26 mouse cellular contexts compared by ENCODE assay signal in genomic region chr17:48457971-48458653, GRCm38 (mm10). TPM values are rescaled to one million over a fixed set of nuclear protein-coding genes. Genes with fewer than 3 reads are reported as not detected.
DNase-seq lines count a peak whose midpoint lies in the region; ATAC-seq and TF ChIP-seq lines count a peak whose summit lies in the region.
"Had no signal": no experiment of that assay in that cellular context is flagged by ENCODE, and none has a peak within 500 bp of the region (broad histone marks: within the 10 kb centered on the region; RNA-seq: fewer than 3 reads in every experiment).

No protein-coding gene starts in this region.

- H3K27ac ChIP-seq in MEL (ENCODE audit: control insufficient read depth, low read depth, low read length) = peak overlapping the region; percentile 84
- H3K27ac ChIP-seq in intestine, embryonic 16.5 days (ENCODE audit: low read length) = peak overlapping the region; percentile 85
- H3K27ac ChIP-seq: embryonic facial prominence, embryonic 15.5 days; hindbrain, embryonic 12.5 days; layer of hippocampus, adult 2 months; lung, embryonic 15.5 days; neural tube, embryonic 15.5 days had no signal

- H3K9me3 ChIP-seq in MEL (replicated peaks; ENCODE audit: insufficient read depth, low read length) = no peaks in the 10 kb centered on the region
- H3K9me3 ChIP-seq in intestine, embryonic 16.5 days (ENCODE audit: control insufficient read depth, low read length) = no peaks in the 10 kb centered on the region
- H3K9me3 ChIP-seq: embryonic facial prominence, embryonic 15.5 days; hindbrain, embryonic 12.5 days; lung, embryonic 15.5 days; neural tube, embryonic 15.5 days had no signal

- H3K27me3 ChIP-seq in MEL (ENCODE audit: control insufficient read depth in 1 of 2, insufficient read depth in 2 of 2, low read length in 2 of 2) = no peaks in the 10 kb centered on the region
- H3K27me3 ChIP-seq in intestine, embryonic 16.5 days (replicated peaks; ENCODE audit: control insufficient read depth, insufficient read depth, low read length) = no peaks in the 10 kb centered on the region
- H3K27me3 ChIP-seq in splenic B cell, adult 2 months (ENCODE audit: control insufficient read depth, insufficient read depth, low read length, poor library complexity, severe bottlenecking) = no peaks in the 10 kb centered on the region
- H3K27me3 ChIP-seq: embryonic facial prominence, embryonic 15.5 days; hindbrain, embryonic 12.5 days; lung, embryonic 15.5 days; neural tube, embryonic 15.5 days had no signal

- WGBS in intestine, embryonic 16.5 days = 44% methylated on average over 13 of the region's 13 CpGs

- H3K79me2 ChIP-seq in MEL (ENCODE audit: control insufficient read depth, insufficient read depth, low read length, poor library complexity) = no peaks in the 10 kb centered on the region; the same call in none of the 2 replicates

- H3K4me1 ChIP-seq in MEL (ENCODE audit: control insufficient read depth in 1 of 2, insufficient read depth in 2 of 2, low read length in 2 of 2) = peaks cover 2 to 26% of the 10 kb centered on the region in 2 experiments; a peak in 3 of 4 replicates
- peaks cover 7% of the 10 kb centered on the region for H3K4me1 ChIP-seq in intestine, embryonic 16.5 days (ENCODE audit: control insufficient read depth, insufficient read depth, low read length)
- H3K4me1 ChIP-seq: embryonic facial prominence, embryonic 15.5 days; hindbrain, embryonic 12.5 days; neural tube, embryonic 15.5 days had no signal

- H3K4me3 ChIP-seq in MEL (ENCODE audit: control insufficient read depth in 1 of 2, insufficient read depth in 1 of 2, low read depth in 2 of 2, low read length in 2 of 2) = peak overlapping the region; percentile 64 to 65
- peak overlapping the region; percentile 54 for H3K4me3 ChIP-seq in intestine, embryonic 16.5 days (ENCODE audit: low read length)
- H3K4me3 ChIP-seq: embryonic facial prominence, embryonic 15.5 days; hindbrain, embryonic 12.5 days; layer of hippocampus, adult 2 months; lung, embryonic 15.5 days; neural tube, embryonic 15.5 days had no signal

- DNase-seq in B cell, adult 2 months = peak; percentile 42 to 43
- DNase-seq in MEL (ENCODE audit: low read depth, low spot score) = peak; percentile 94
- DNase-seq in splenic B cell, adult 2 months (ENCODE audit: low read depth, low spot score) = peak; percentile 65
- DNase-seq in cerebellum, adult 18-20 months = no peak
- DNase-seq in thymus, adult 18-20 months = no peak
- DNase-seq in embryo, embryonic 10 days (ENCODE audit: low spot score) = no peak
- DNase-seq: adrenal gland, postnatal 14 days; cerebellum, postnatal 14 days; forebrain, postnatal 0 days; heart, postnatal 10 days; kidney, adult 11 months; kidney, postnatal 10 days; layer of hippocampus, postnatal 36 days; midbrain, embryonic 14.5 days; right cerebral cortex, postnatal 14 days had no signal

- peaks cover 0 to 17% of the 10 kb centered on the region in 2 experiments; a peak in 2 of 4 replicates for H3K36me3 ChIP-seq in MEL (ENCODE audit: control insufficient read depth in 1 of 2, insufficient read depth in 2 of 2, low read length in 2 of 2)
- 0 out of 2 replicates have a peak, but pooled peaks cover 4% of the 10 kb centered on the region for H3K36me3 ChIP-seq in intestine, embryonic 16.5 days (ENCODE audit: control insufficient read depth, insufficient read depth, low read length)
- H3K36me3 ChIP-seq in splenic B cell, adult 2 months (ENCODE audit: control insufficient read depth, insufficient read depth, low read length, poor library complexity, severe bottlenecking) = no peaks in the 10 kb centered on the region
- H3K36me3 ChIP-seq: embryonic facial prominence, embryonic 15.5 days; hindbrain, embryonic 12.5 days; lung, embryonic 15.5 days; neural tube, embryonic 15.5 days had no signal

- peak in 1 of 2 experiments; percentile 28; a peak in 1 of 4 replicates for TF ChIP-seq EP300 in MEL (IDR thresholded peaks at IDR 0.05; ENCODE audit: low read depth in 1 of 2, low read length in 2 of 2)

- peak in 1 of 2 experiments; percentile 76; a peak in 1 of 4 replicates for TF ChIP-seq POLR2A in MEL (IDR thresholded peaks at IDR 0.05; ENCODE audit: control insufficient read depth in 1 of 2, insufficient read depth in 1 of 2, low read depth in 1 of 2, low read length in 2 of 2, poor library complexity in 1 of 2)

- peak overlapping the region; percentile 76 for H3K9ac ChIP-seq in MEL (ENCODE audit: control insufficient read depth, low read depth, low read length, poor library complexity, severe bottlenecking)
- H3K9ac ChIP-seq in intestine, embryonic 16.5 days (ENCODE audit: low read depth, low read length) = peak overlapping the region; percentile 39; the same call in 1 of the 2 replicates
- H3K9ac ChIP-seq: embryonic facial prominence, embryonic 15.5 days; forebrain, postnatal 0 days; hindbrain, embryonic 12.5 days; lung, embryonic 15.5 days; neural tube, embryonic 15.5 days had no signal

- peak overlapping the region; percentile 44 for H3K4me2 ChIP-seq in intestine, embryonic 16.5 days (ENCODE audit: low read depth, low read length)
- H3K4me2 ChIP-seq: embryonic facial prominence, embryonic 15.5 days; heart, embryonic 11.5 days; hindbrain, embryonic 12.5 days; lung, embryonic 15.5 days; neural tube, embryonic 15.5 days had no signal

- peak; percentile 79 for ATAC-seq in intestine, embryonic 16.5 days
- ATAC-seq: activated CD4-positive, CD25-positive, alpha-beta regulatory T cell, adult 4 months; forebrain, postnatal 0 days had no signal

- no peak for TF ChIP-seq CTCF in MEL (IDR thresholded peaks at IDR 0.05 in 2 of 3, conservative IDR thresholded peaks at IDR 0.05 in 1 of 3; ENCODE audit: control insufficient read depth in 1 of 3, insufficient read depth in 1 of 3, low read depth in 2 of 3, low read length in 3 of 3, poor library complexity in 1 of 3, severe bottlenecking in 1 of 3)

- no peak for TF ChIP-seq RAD21 in MEL (IDR thresholded peaks at IDR 0.05; ENCODE audit: low read depth, low read length)

TF ChIP-seq in MEL, 35 proteins besides CTCF, POLR2A, EP300 and RAD21 (continues in another document):
- TF ChIP-seq UBTF (IDR thresholded peaks at IDR 0.05; ENCODE audit: borderline replicate concordance, insufficient read depth, low read depth, low read length) (0 out of 2 replicates have a peak, but pooled peaks have one; percentile 47), TCF12 (IDR thresholded peaks at IDR 0.05; ENCODE audit: low read depth, low read length) (peak; percentile 60; the same call in 1 of the 2 replicates), CHD2 (IDR thresholded peaks at IDR 0.05; ENCODE audit: low read length) (no peak), SMC3 (IDR thresholded peaks at IDR 0.05; ENCODE audit: low read depth, low read length) (no peak), HCFC1 (IDR thresholded peaks at IDR 0.05; ENCODE audit: low read depth, low read length) (peak; percentile 81), SIN3A (IDR thresholded peaks at IDR 0.05; ENCODE audit: low read length) (no peak), ETS1 (IDR thresholded peaks at IDR 0.05; ENCODE audit: low read depth, low read length) (no peak; the same call in 1 of the 2 replicates), TAL1 (IDR thresholded peaks at IDR 0.05; ENCODE audit: low read length) (no peak), POLR2AphosphoS2 (IDR thresholded peaks at IDR 0.05; ENCODE audit: low read length) (peak; percentile 73; the same call in 1 of the 2 replicates), MEF2A (IDR thresholded peaks at IDR 0.05; ENCODE audit: extremely low read depth, insufficient replicate concordance, low read depth, low read length, poor library complexity, severe bottlenecking) (no peak), MYC (IDR thresholded peaks at IDR 0.05; ENCODE audit: low read depth, low read length) (peak; percentile 61; the same call in 1 of the 2 replicates), E2F4 (IDR thresholded peaks at IDR 0.05; ENCODE audit: borderline replicate concordance, low read depth, low read length) (no peak), USF2 (IDR thresholded peaks at IDR 0.05; ENCODE audit: borderline replicate concordance in 1 of 2, insufficient read depth in 1 of 2, low read depth in 1 of 2, low read length in 2 of 2) (no peak), USF1 (IDR thresholded peaks at IDR 0.05; ENCODE audit: low read depth, low read length) (no peak), MAZ (IDR thresholded peaks at IDR 0.05; ENCODE audit: low read depth, low read length) (peak; percentile 55; the same call in 1 of the 2 replicates), ZKSCAN1 (IDR thresholded peaks at IDR 0.05; ENCODE audit: low read depth, low read length) (no peak), ELF1 (IDR thresholded peaks at IDR 0.05; ENCODE audit: low read depth, low read length) (peak; percentile 59; the same call in 1 of the 2 replicates), CHD1 (IDR thresholded peaks at IDR 0.05; ENCODE audit: low read depth, low read length) (no peak)

RNA-seq across cellular contexts. Expression of gene Unc5cl, which starts 3.4 kb away (rescaled TPM):
- total RNA-seq in MEL (2012; rRNA removed) = 3.8 and 4.7 TPM in 2 replicates
- polyA plus RNA-seq in MEL (2012; ENCODE audit: insufficient read depth in 1 of 2, insufficient read length in 2 of 2, low read depth in 1 of 2, low replicate concordance in 2 of 2, missing spikeins in 1 of 2) = 1 to 10 TPM in 1 of 2 experiments, not detected in 1; 7.7 TPM
- 47.2 and 49.3 TPM in 2 replicates for polyA plus RNA-seq in intestine, embryonic 16.5 days (2015; fragmentation: Nextera tagmentation; extraction: Ambion mirVana)
- total RNA-seq: forebrain, postnatal 0 days; gastrocnemius, adult 18-20 months; gastrocnemius, postnatal 4 days had no signal
- polyA plus RNA-seq: embryonic facial prominence, embryonic 15.5 days had no signal

RNA-seq across cellular contexts. Expression of gene Tspo2, which starts 6.8 kb away (rescaled TPM):
- 3.7 and 4.9 TPM in 2 replicates for total RNA-seq in MEL (2012; rRNA removed)
- polyA plus RNA-seq in MEL (2012; ENCODE audit: insufficient read depth in 1 of 2, insufficient read length in 2 of 2, low read depth in 1 of 2, low replicate concordance in 2 of 2, missing spikeins in 1 of 2) = 10 to 100 TPM in 1 of 2 experiments, not detected in 1; 14.6 TPM
- polyA plus RNA-seq in intestine, embryonic 16.5 days (2015; fragmentation: Nextera tagmentation; extraction: Ambion mirVana) = 4.5 and 4.7 TPM in 2 replicates
- total RNA-seq: forebrain, postnatal 0 days; gastrocnemius, adult 18-20 months; layer of hippocampus, adult 2 months; layer of hippocampus, postnatal 36 days; left cerebral cortex, postnatal 25 days had no signal

RNA-seq across cellular contexts. Expression of gene Apobec2, which starts 25.4 kb away (rescaled TPM):
- total RNA-seq in MEL (2012; rRNA removed) = 0.19 and 0.23 TPM in 2 replicates
- polyA plus RNA-seq in MEL (2012; ENCODE audit: insufficient read depth in 1 of 2, insufficient read length in 2 of 2, low read depth in 1 of 2, low replicate concordance in 2 of 2, missing spikeins in 1 of 2) = under 1 TPM in 1 of 2 experiments, not detected in 1; 0.42 TPM
- 4.6 and 5.4 TPM in 2 replicates for polyA plus RNA-seq in intestine, embryonic 16.5 days (2015; fragmentation: Nextera tagmentation; extraction: Ambion mirVana)
- total RNA-seq: layer of hippocampus, postnatal 36 days; left cerebral cortex, postnatal 25 days had no signal

RNA-seq across cellular contexts. Expression of gene Oard1, which starts 48.3 kb away (rescaled TPM):
- 21.2 and 21.5 TPM in 2 replicates for total RNA-seq in MEL (2012; rRNA removed)
- polyA plus RNA-seq in MEL (2012; ENCODE audit: insufficient read depth in 1 of 2, insufficient read length in 2 of 2, low read depth in 1 of 2, low replicate concordance in 2 of 2, missing spikeins in 1 of 2) = 10 to 100 TPM in 1 of 2 experiments, not detected in 1; 24.4 TPM
- 62.7 and 70.6 TPM in 2 replicates for polyA plus RNA-seq in intestine, embryonic 16.5 days (2015; fragmentation: Nextera tagmentation; extraction: Ambion mirVana)

RNA-seq across cellular contexts. Expression of gene Nfya, which starts 48.4 kb away (rescaled TPM):
- 48.1 and 56.9 TPM in 2 replicates for total RNA-seq in MEL (2012; rRNA removed)
- polyA plus RNA-seq in MEL (2012; ENCODE audit: insufficient read depth in 1 of 2, insufficient read length in 2 of 2, low read depth in 1 of 2, low replicate concordance in 2 of 2, missing spikeins in 1 of 2) = 10 to 100 TPM in 1 of 2 experiments, not detected in 1; 97.8 TPM
- polyA plus RNA-seq in intestine, embryonic 16.5 days (2015; fragmentation: Nextera tagmentation; extraction: Ambion mirVana) = 9.3 and 10.8 TPM in 2 replicates

Comparison
In these comparisons a context has a peak if more than half of its experiments do, and no peak if none do; other contexts are left out.
1. DNase-seq: peak in B cell, adult 2 months (2 of 2), MEL (single experiment) and splenic B cell, adult 2 months (single experiment); none in cerebellum, adult 18-20 months (0 of 2), thymus, adult 18-20 months (0 of 2) and embryo, embryonic 10 days (single experiment).